Mouse (Mus musculus): Measurements from ENCODE around the gene Ap1m1.

Gene Ap1m1

GRCm38 (mm10) chr8:72259862-72260261 lies 20.0 kb downstream of the Ap1m1 start:
- no peak for DNase-seq (ENCODE audit: low spot score in 2 of 2)

- DNase-seq (ENCODE audit: low spot score in 2 of 2), result no peak
Measured at GRCm38 (mm10) chr8:72260585-72260984, 20.8 kb downstream of the Ap1m1 start.

- DNase-seq (ENCODE audit: low spot score in 2 of 2), result peak; percentile 68 to 84
Measured at GRCm38 (mm10) chr8:72261019-72261418, 21.2 kb downstream of the Ap1m1 start.

- DNase-seq (ENCODE audit: low spot score in 2 of 2), result no peak
Measured at GRCm38 (mm10) chr8:72261431-72261830, 21.6 kb downstream of the Ap1m1 start.

- DNase-seq (ENCODE audit: low spot score in 2 of 2), result no peak
Measured at GRCm38 (mm10) chr8:72261872-72262271, 22.1 kb downstream of the Ap1m1 start.

- DNase-seq (ENCODE audit: low spot score in 2 of 2), result no peak
Measured at GRCm38 (mm10) chr8:72262756-72263155, 22.9 kb downstream of the Ap1m1 start.

- DNase-seq (ENCODE audit: low spot score in 2 of 2), result no peak
Measured at GRCm38 (mm10) chr8:72263451-72263850, 23.6 kb downstream of the Ap1m1 start.

GRCm38 (mm10) chr8:72265342-72265741 lies 25.5 kb downstream of the Ap1m1 start:
- DNase-seq (ENCODE audit: low spot score in 2 of 2), result no peak

GRCm38 (mm10) chr8:72266671-72267070 lies 26.9 kb downstream of the Ap1m1 start:
- no peak for DNase-seq (ENCODE audit: low spot score in 2 of 2)

- peak in 1 of 2 experiments; percentile 76 for DNase-seq (ENCODE audit: low spot score in 2 of 2)
Measured at GRCm38 (mm10) chr8:72267106-72267505, 27.3 kb downstream of the Ap1m1 start.

- peak; percentile 76 to 79 for DNase-seq (ENCODE audit: low spot score in 2 of 2)
Measured at GRCm38 (mm10) chr8:72268356-72268755, 28.5 kb downstream of the Ap1m1 start.

GRCm38 (mm10) chr8:72270606-72271005 lies 30.8 kb downstream of the Ap1m1 start:
- peak in 1 of 2 experiments; percentile 75 for DNase-seq (ENCODE audit: low spot score in 2 of 2)

- no peak for DNase-seq (ENCODE audit: low spot score in 2 of 2)
Measured at GRCm38 (mm10) chr8:72271051-72271660, 31.3 kb downstream of the Ap1m1 start.

GRCm38 (mm10) chr8:72271691-72272090 lies 31.9 kb downstream of the Ap1m1 start:
- no peak for DNase-seq (ENCODE audit: low spot score in 2 of 2)

- DNase-seq (ENCODE audit: low spot score in 2 of 2), result peak; percentile 76 to 83
Measured at GRCm38 (mm10) chr8:72272361-72272760, 32.5 kb downstream of the Ap1m1 start.

GRCm38 (mm10) chr8:72273111-72273770 lies 33.4 kb downstream of the Ap1m1 start:
- DNase-seq (ENCODE audit: low spot score in 2 of 2), result no peak

GRCm38 (mm10) chr8:72273807-72274206 lies 34.0 kb downstream of the Ap1m1 start:
- DNase-seq (ENCODE audit: low spot score in 2 of 2), result peak in 1 of 2 experiments; percentile 73

GRCm38 (mm10) chr8:72277244-72277643 lies 37.4 kb downstream of the Ap1m1 start:
- DNase-seq (ENCODE audit: low spot score in 2 of 2), result peak; percentile 51 to 65

- DNase-seq (ENCODE audit: low spot score in 2 of 2), result peak; percentile 60 to 80
Measured at GRCm38 (mm10) chr8:72279151-72279550, 39.3 kb downstream of the Ap1m1 start.

GRCm38 (mm10) chr8:72281634-72282033 lies 41.8 kb downstream of the Ap1m1 start:
- DNase-seq (ENCODE audit: low spot score in 2 of 2), result no peak

GRCm38 (mm10) chr8:72285285-72285684 lies 45.5 kb downstream of the Ap1m1 start:
- DNase-seq (ENCODE audit: low spot score in 2 of 2), result no peak

- DNase-seq (ENCODE audit: low spot score in 2 of 2), result no peak
Measured at GRCm38 (mm10) chr8:72289051-72289450, 49.2 kb downstream of the Ap1m1 start.

GRCm38 (mm10) chr8:72291104-72291503 lies 51.3 kb downstream of the Ap1m1 start:
- DNase-seq (ENCODE audit: low spot score in 2 of 2), result peak in 1 of 2 experiments; percentile 27

Data from natural killer cell, adult 2 months (primary cell).